In genomic region chr5:25497369-25497719, GRCm38 (mm10) we compare ENCODE assay signal across 8 mouse cellular contexts. TPM values are rescaled to one million over a fixed set of nuclear protein-coding genes. Genes with fewer than 3 reads are reported as not detected.
A peak's percentile ranks its signal among the peaks of the same experiment; 100 is the strongest.
DNase-seq lines count a peak whose midpoint lies in the region; ATAC-seq and TF ChIP-seq lines count a peak whose summit lies in the region.

No protein-coding gene starts in this region.

- no peak for TF ChIP-seq EP300 in liver, postnatal 0 days (IDR thresholded peaks at IDR 0.05; ENCODE audit: low read depth)

- peaks cover 51% of the 10 kb centered on the region for H3K79me2 ChIP-seq in C2C12 (ENCODE audit: control insufficient read depth, insufficient read depth)

- WGBS in hindbrain, embryonic 10.5 days, result 3% methylated on average over 10 of the region's 10 CpGs
- WGBS in liver, postnatal 0 days (ENCODE audit: insufficient replicate concordance), result under 1% methylated on average over 10 of the region's 10 CpGs

- H3K36me3 ChIP-seq in erythroblast, embryonic 14.5 days (ENCODE audit: control insufficient read depth), result peaks cover 2% of the 10 kb centered on the region
- H3K36me3 ChIP-seq in C2C12 (ENCODE audit: control insufficient read depth, insufficient read depth), result no peaks in the 10 kb centered on the region
- H3K36me3 ChIP-seq in hindbrain, embryonic 10.5 days, result no peaks in the 10 kb centered on the region
- H3K36me3 ChIP-seq in liver, postnatal 0 days (replicated peaks; ENCODE audit: insufficient read depth, low read length), result no peaks in the 10 kb centered on the region

- peak overlapping the region; percentile 98 for H3K27ac ChIP-seq in hindbrain, embryonic 10.5 days
- peak overlapping the region; percentile 100 for H3K27ac ChIP-seq in liver, postnatal 0 days (ENCODE audit: low read depth)

- H3ac ChIP-seq in C2C12 (ENCODE audit: control insufficient read depth, insufficient read length, low read depth), result peak overlapping the region; percentile 71

- peaks cover 47% of the 10 kb centered on the region for H3K4me1 ChIP-seq in erythroblast, embryonic 14.5 days (ENCODE audit: control insufficient read depth)
- H3K4me1 ChIP-seq in hindbrain, embryonic 10.5 days (replicated peaks), result peaks cover 15% of the 10 kb centered on the region
- H3K4me1 ChIP-seq in liver, postnatal 0 days (ENCODE audit: insufficient read depth), result peaks cover 14% of the 10 kb centered on the region

- peak overlapping the region; percentile 90 for H3K4me2 ChIP-seq in liver, postnatal 0 days (ENCODE audit: low read depth, low read length)

- H3K27me3 ChIP-seq in erythroblast, embryonic 14.5 days (ENCODE audit: control insufficient read depth), result no peaks in the 10 kb centered on the region
- H3K27me3 ChIP-seq in C2C12 (ENCODE audit: control insufficient read depth, insufficient read depth, insufficient read length), result no peaks in the 10 kb centered on the region
- no peaks in the 10 kb centered on the region for H3K27me3 ChIP-seq in hindbrain, embryonic 10.5 days (ENCODE audit: insufficient read depth, poor library complexity, severe bottlenecking)
- H3K27me3 ChIP-seq in liver, postnatal 0 days (ENCODE audit: insufficient read depth, low read length), result no peaks in the 10 kb centered on the region

- peak; percentile 20 to 36 for DNase-seq in cerebellum, postnatal 14 days
- DNase-seq in hindbrain, embryonic 10.5 days (ENCODE audit: low spot score), result no peak
- peak; percentile 29 for DNase-seq in liver, postnatal 0 days
- peak; percentile 40 for DNase-seq in testis, postnatal 14 days (ENCODE audit: low spot score)
- DNase-seq in frontal cortex, postnatal 10 days (ENCODE audit: low spot score in 2 of 2), result no peak

- TF ChIP-seq CTCF in C2C12 (IDR thresholded peaks at IDR 0.05; ENCODE audit: control insufficient read depth, insufficient read depth, insufficient read length), result no peak
- no peak for TF ChIP-seq CTCF in liver, postnatal 0 days (IDR thresholded peaks at IDR 0.05; ENCODE audit: low read depth)

- peaks cover 35% of the 10 kb centered on the region for H3K79me3 ChIP-seq in C2C12 (ENCODE audit: low read depth)

- ATAC-seq in erythroblast, adult 5-6 weeks (replicated peaks; ENCODE audit: low FRiP score, poor library complexity, severe bottlenecking), result no peak
- no peak for ATAC-seq in liver, postnatal 0 days

- peak overlapping the region; percentile 87 for H3K4me3 ChIP-seq in erythroblast, embryonic 14.5 days (replicated peaks)
- H3K4me3 ChIP-seq in C2C12 (ENCODE audit: insufficient read depth, poor library complexity, severe bottlenecking), result peak overlapping the region; percentile 71
- peak overlapping the region; percentile 82 for H3K4me3 ChIP-seq in hindbrain, embryonic 10.5 days
- peak overlapping the region; percentile 91 for H3K4me3 ChIP-seq in liver, postnatal 0 days (ENCODE audit: low read depth, low read length)

- no peaks in the 10 kb centered on the region for H3K9me3 ChIP-seq in erythroblast, embryonic 14.5 days (ENCODE audit: control insufficient read depth, low read length)
- H3K9me3 ChIP-seq in hindbrain, embryonic 10.5 days, result no peaks in the 10 kb centered on the region
- H3K9me3 ChIP-seq in liver, postnatal 0 days (ENCODE audit: low read length), result no peaks in the 10 kb centered on the region

- H3K9ac ChIP-seq in liver, postnatal 0 days (replicated peaks), result peak overlapping the region; percentile 98

TF ChIP-seq in C2C12, 6 proteins besides CTCF, POLR2A, EP300 and RAD21:
- TF ChIP-seq MAX (IDR thresholded peaks at IDR 0.05) (no peak), MYOD1 (IDR thresholded peaks at IDR 0.05; ENCODE audit: control insufficient read depth, insufficient read length, low read depth) (no peak), USF1 (IDR thresholded peaks at IDR 0.05; ENCODE audit: low read depth) (no peak), FOSL1 (IDR thresholded peaks at IDR 0.05; ENCODE audit: insufficient read depth, low read length, poor library complexity, severe bottlenecking) (no peak), MYOG (IDR thresholded peaks at IDR 0.05; ENCODE audit: control insufficient read depth, extremely low read depth, insufficient read length) (no peak), CEBPB (IDR thresholded peaks at IDR 0.05; ENCODE audit: low read depth) (no peak)

RNA-seq across cellular contexts. Expression of gene Kmt2c, which starts 1.2 kb away (rescaled TPM):
- 0.45 and 0.60 TPM in 2 replicates for polyA plus RNA-seq in erythroblast, embryonic 14.5 days (2012)
- total RNA-seq in erythroblast, adult 5-6 weeks (2015; ENCODE audit: low replicate concordance), result 18.4 and 24.2 TPM in 2 replicates
- total RNA-seq in erythroblast, adult 5-6 weeks (2017; ENCODE audit: low replicate concordance), result 26.7 and 33.6 TPM in 2 replicates
- 2.6 TPM for polyA plus RNA-seq in C2C12 (2012; fragmentation: generic; extraction: Trizol)
- polyA plus RNA-seq in hindbrain, embryonic 10.5 days (2016; fragmentation: Nextera tagmentation; extraction: Ambion mirVana), result 12.2 and 12.5 TPM in 2 replicates
- 3.7 and 4.1 TPM in 2 replicates for polyA plus RNA-seq in liver, postnatal 0 days (2015; fragmentation: Nextera tagmentation; extraction: Ambion mirVana)

RNA-seq across cellular contexts. Expression of gene Cct8l1, which starts 18.5 kb away (rescaled TPM):
- polyA plus RNA-seq in erythroblast, embryonic 14.5 days (2012), result not detected in 2 replicates
- not detected in 2 replicates for total RNA-seq in erythroblast, adult 5-6 weeks (2015; ENCODE audit: low replicate concordance)
- not detected in 2 replicates for total RNA-seq in erythroblast, adult 5-6 weeks (2017; ENCODE audit: low replicate concordance)
- polyA plus RNA-seq in C2C12 (2012; fragmentation: generic; extraction: Trizol), result not detected
- polyA plus RNA-seq in hindbrain, embryonic 10.5 days (2016; fragmentation: Nextera tagmentation; extraction: Ambion mirVana), result not detected in 2 replicates
- not detected in 2 replicates for polyA plus RNA-seq in liver, postnatal 0 days (2015; fragmentation: Nextera tagmentation; extraction: Ambion mirVana)

Comparison
In these comparisons a context has a peak if more than half of its experiments do, and no peak if none do; other contexts are left out.
1. DNase-seq: peak in cerebellum, postnatal 14 days (2 of 2), liver, postnatal 0 days (single experiment) and testis, postnatal 14 days (single experiment); none in hindbrain, embryonic 10.5 days (single experiment) and frontal cortex, postnatal 10 days (0 of 2).
2. Peak in every context shown above with its lines, with median percentiles within 50 percentile points of each other: H3K4me3 ChIP-seq.